Mouse (Mus musculus): ENCODE results near the gene Lclat1. TPM values are rescaled to one million over a fixed set of nuclear protein-coding genes. Genes with fewer than 3 reads are reported as not detected.
A peak's percentile ranks its signal among the peaks of the same experiment; 100 is the strongest.

Lclat1 gene
- total RNA-seq, 2 experiments from 2014 or later: 35.5 to 39.9 TPM

DNA sequence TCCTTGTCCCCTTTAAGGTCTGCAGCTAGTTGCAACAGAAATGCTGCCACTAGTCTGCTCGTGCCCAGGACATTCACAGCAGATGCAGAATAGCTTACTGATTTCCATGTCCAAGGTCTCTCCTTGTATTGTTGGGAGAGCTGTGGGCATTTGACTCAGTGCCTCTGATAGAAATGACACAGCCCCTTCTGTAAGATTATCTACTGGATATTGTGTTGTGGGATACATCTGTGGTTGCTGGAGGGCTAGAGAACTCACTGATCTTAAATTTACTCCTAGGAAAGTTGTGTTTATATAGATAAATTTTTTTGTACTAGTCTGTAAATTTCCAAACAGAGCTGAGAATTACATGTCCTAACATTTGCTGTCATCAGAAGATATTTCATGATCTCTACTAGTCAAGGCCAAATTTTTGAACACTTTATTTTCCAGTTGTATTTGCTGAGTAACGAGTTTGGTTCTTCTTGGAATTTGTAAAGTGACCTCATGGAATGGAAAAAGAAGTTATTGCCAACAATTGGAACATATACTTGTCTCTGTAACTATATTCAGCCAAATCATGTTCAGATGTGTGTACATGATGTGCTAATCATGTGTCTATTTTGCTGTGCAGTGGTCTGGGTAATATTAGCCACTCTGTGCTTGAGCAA lies 87.4 kb downstream of the Lclat1 start:
- DNase-seq (ENCODE audit: low spot score in 2 of 2): no peak

DNA sequence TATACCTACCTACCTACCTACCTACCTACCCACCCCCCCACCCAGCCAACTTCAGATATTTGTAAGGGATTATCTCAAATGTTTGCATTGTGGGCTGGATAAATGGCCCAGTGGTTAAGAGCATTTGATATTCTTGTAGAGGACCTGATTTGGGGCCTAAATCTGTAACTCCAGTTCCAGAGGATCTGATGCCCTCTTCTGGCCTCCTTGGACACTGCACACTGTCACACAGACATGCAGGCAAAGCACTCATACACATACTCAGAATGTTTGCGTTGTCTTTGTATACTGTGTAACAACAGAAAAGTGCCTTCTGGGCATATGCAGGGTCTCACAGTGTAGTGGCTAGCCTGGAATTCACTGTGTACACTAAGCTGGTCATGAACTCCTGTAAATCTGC lies 88.4 kb downstream of the Lclat1 start:
- peak; percentile 25 to 27 for DNase-seq (ENCODE audit: low spot score in 2 of 2)

- DNase-seq (ENCODE audit: low spot score in 2 of 2): no peak
These were observed 89.9 kb downstream of the Lclat1 start for GRCm38 (mm10) chr17:73197724-73198123.

DNA sequence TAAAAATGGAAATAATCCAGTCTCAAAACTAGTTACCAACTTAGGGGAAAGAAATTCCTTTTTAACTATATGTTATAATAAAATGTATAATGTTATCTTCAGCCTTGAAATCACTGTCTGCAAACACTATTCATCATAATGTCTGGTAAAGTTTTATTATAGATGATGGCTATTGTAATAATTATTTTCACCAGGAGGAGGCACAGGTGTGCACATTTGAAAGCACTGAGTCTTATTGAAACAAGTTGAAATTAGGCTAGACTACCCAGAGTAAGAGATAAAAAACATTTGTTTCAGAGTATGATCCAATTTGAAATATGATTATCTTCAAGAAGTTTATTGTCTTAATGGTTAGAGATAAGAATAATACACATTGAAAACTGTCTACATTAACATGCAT lies 91.6 kb downstream of the Lclat1 start:
- DNase-seq (ENCODE audit: low spot score in 2 of 2): no peak

DNA sequence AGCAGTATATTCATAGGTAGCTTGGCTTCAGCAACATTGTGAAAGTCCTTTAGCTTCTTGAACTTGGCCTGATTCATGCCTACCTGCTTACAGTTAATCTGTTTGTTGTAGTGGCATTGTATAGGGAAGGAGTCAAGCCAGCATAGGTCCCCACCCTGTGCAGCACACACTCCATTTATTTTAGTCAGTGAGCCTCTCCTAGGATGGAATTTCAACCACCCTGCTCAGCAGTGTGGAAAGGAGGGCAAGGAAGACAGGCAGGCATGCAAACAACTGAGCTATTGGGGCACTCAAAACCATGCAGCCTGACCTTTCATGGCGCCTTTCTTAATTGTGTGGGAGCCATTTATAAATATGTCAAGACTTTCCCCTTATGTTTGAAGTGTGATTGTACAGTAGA lies 92.6 kb downstream of the Lclat1 start:
- no peak for DNase-seq (ENCODE audit: low spot score in 2 of 2)

GRCm38 (mm10) chr17:73203642-73204332 lies 96.0 kb downstream of the Lclat1 start:
- DNase-seq (ENCODE audit: low spot score in 2 of 2): no peak

DNA sequence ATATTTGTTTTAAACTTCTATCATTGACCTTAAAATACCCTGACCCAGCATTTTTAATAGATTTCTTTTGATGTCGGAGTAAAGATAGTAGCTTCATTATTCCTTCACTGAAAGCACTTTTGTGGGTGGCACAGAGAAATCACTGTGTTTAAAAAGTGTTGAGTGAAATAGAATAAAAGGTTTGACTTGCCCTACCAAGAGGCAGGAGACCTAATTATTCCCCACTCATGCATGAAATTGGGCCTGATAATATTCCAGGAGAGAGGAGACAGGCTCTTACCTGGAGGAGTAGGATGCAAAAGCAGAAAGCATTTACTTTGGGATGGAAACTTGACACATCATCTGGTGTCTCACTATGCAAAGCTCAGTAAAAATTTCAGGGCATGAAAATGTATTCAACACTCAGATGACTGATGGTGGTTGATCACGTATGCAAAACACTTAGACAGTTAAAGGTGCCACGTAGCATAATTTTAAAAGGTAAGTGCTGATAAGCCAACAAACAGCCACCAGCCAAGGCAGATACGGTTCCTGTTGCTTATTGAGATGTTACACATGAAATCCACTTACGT lies 103.3 kb downstream of the Lclat1 start:
- DNase-seq (ENCODE audit: low spot score in 2 of 2): no peak

DNA sequence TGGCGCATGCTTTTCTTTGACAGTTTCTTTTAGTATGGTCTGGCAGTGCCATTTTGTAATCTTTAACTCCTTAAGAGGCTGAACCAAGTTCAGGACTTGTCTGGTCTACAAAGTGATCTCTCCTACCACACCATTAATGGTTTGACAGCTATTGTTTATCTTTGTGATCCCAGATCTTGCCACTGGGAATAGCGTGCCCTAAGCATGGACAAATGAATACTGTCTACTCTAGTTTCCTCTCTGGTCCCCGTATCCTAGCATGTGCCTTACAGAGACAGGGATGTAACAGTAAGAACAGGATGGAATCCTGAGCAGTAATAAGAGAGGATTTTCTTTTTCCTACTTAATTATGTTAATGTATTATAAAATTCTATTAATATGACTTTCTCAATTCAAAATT lies 105.0 kb downstream of the Lclat1 start:
- DNase-seq (ENCODE audit: low spot score in 2 of 2): no peak

DNA sequence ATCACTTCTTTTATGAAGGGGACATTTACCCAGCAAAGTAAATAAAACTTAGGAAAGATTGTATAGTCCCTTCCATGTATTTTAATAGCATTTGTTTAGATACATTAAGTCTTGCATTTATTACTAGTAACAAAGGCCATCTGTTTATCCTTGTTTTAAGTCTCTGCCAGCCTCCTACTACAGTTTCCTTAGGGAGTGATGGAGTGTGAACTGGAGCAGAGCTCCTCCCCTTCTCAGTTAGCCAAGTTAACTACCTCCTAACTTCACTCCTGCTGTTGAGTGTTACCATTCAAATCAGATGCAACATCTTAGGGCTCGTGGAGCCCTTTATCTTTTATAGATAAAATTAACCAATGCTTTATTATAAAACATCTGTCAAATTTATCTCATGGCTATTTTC lies 105.4 kb downstream of the Lclat1 start:
- no peak for DNase-seq (ENCODE audit: low spot score in 2 of 2)

DNA sequence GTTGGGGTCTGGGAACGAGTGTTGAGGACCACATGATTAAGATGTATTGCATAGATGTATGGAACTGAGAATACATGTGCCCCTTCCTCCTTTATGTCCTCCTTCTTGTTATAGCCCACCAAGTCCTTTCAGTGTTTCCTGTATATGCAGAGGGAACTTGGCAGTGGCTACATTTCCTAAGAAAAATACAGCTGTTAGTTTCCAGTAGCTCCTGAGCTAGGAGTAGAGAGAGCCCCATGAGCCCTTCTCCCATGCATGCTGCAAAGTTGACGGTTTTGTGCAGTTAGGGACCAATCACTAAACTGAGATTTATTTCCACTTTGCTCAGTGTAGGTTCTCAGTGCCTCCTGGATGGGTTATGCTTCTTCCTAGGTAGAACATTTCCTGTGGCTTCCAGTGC lies 105.9 kb downstream of the Lclat1 start:
- no peak for DNase-seq (ENCODE audit: low spot score in 2 of 2)

DNA sequence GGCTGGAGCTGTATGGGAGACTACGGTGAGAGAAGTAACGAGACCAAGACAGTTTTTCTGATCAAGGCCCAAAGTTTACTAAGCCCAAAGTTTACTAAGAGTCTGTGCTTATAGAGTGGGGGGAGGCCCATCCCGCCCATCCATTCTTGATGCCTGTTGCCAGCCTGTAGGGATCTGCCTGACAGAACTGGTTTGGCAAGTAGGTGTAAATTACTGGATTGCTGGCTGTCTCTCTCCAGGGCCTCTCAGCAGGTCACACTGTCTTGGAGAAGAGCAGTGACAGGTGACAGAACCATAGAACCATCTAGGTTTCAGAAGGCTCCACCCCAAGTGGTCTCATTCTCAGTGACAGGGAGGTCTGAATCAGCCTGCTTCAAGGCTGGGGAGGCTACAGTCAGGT lies 109.5 kb downstream of the Lclat1 start:
- DNase-seq (ENCODE audit: low spot score in 2 of 2): no peak

GRCm38 (mm10) chr17:73220746-73221145 lies 113.0 kb downstream of the Lclat1 start:
- no peak for DNase-seq (ENCODE audit: low spot score in 2 of 2)

GRCm38 (mm10) chr17:73222077-73222476 lies 114.3 kb downstream of the Lclat1 start:
- DNase-seq (ENCODE audit: low spot score in 2 of 2): no peak

DNA sequence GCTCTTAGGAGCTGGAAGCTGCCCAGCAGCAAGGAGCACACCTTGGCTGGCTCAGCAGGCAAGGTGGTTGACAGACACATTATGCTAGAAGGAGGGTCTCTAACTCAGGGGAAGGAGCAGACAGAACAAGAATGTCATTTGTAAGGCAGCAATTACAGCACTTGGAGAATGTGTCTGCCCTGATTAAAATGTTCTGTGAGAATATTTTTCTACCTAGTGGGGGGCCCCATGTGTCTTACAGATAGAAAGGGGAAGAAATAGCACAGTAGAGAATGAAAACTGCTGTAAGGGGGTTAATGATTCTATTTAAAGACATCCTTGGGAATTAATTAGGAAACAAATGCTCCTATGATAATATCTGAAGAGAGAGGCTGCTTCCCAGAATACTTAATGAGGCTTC lies 117.7 kb downstream of the Lclat1 start:
- no peak for DNase-seq (ENCODE audit: low spot score in 2 of 2)

GRCm38 (mm10) chr17:73225996-73226395 lies 118.2 kb downstream of the Lclat1 start:
- no peak for DNase-seq (ENCODE audit: low spot score in 2 of 2)

DNA sequence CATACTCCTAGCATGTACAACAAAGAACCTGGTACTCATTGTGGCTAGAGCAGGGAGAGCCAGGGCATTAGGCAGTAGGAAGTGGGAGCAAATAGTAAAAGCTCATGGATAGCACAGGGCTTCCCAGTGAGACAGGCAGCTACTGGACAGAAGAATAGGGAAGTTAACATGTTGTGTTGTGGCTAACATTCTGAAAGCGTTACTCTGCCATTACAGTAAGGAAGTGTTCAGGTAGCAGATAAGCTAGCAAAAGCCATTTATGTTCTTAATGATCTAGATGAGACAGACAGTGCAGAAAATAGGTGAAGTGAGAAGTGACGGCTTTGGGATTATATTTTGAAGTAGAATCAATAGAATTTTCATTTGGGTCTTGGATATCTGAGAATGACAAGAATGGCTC lies 118.8 kb downstream of the Lclat1 start:
- no peak for DNase-seq (ENCODE audit: low spot score in 2 of 2)

- DNase-seq (ENCODE audit: low spot score in 2 of 2): no peak
These were observed 119.6 kb downstream of the Lclat1 start for GRCm38 (mm10) chr17:73227361-73227760.

- no peak for DNase-seq (ENCODE audit: low spot score in 2 of 2)
These were observed 121.8 kb downstream of the Lclat1 start for GRCm38 (mm10) chr17:73229445-73230155.

DNA sequence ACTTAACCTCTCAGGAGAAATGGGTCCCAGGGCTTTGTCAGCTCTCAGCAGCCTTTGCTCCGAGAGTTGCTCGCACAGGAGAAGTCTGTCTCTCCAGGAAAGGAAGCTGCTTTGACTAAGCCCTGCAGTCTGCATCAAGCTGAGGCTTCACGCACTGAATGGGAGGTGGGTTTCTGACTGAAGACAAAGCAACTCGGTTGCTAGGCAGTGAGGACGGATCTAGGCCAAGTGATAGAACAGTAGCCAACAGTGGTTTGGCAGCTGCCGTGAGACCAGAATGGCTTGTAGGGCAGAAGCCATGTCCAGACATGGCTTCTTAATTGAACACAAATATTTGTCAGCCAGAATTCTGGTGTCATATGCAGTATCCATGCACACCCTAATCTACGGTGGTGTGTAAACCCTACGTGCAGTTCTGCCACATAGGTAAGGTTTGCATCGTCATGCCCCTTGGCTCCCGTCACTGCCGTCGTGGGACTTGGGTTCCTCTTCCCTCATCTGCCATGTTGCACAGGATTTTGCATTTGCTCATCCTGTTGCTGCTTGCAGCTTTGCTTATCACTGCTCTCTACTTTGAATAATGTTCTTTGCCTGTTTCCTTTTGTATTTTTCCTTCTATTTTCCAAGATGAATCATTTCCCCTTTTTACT lies 122.7 kb downstream of the Lclat1 start:
- DNase-seq (ENCODE audit: low spot score in 2 of 2): peak; percentile 28 to 37

DNA sequence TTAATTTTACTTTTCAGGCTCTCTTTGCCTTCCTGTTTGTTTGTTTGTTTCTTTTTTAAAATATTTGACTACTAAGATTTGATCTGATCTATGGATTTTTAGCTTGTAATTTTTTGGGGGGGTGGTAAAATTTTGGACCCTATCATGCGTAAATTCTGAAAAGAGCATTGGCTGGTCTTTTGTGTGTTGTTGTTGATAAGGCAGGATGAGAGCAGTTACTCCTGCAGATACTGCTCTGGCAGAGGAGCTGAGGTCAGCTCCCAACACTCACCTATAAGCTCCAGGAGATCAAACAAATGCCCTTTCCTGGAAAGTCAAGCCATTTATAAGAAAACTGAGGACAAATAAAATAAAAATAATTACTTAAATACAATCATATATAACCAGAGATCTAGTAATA lies 123.6 kb downstream of the Lclat1 start:
- DNase-seq (ENCODE audit: low spot score in 2 of 2): no peak

- DNase-seq (ENCODE audit: low spot score in 2 of 2): no peak
These were observed 124.8 kb downstream of the Lclat1 start for GRCm38 (mm10) chr17:73232593-73232992.

DNA sequence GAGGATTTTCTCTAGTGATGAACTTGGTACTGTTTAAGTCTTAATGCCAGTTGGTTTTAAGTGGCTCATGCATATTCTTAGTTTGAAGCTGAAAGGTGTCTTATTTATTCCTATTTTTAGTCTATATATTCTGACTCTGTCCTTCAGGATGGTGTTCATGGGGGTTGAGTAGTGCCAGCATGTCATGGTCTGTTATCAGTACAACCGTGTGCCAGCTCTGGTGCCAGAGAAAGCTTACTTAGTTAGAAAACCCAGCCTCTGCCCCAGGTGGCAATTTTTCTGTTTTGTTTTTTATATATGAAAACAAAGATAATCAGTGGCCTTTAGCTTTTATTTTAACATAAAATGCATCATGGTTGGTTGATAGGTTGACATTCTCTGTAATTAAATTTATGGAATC lies 126.2 kb downstream of the Lclat1 start:
- no peak for DNase-seq (ENCODE audit: low spot score in 2 of 2)
